Mouse (Mus musculus) small intestine, adult 2 months (tissue): ENCODE data around the gene Otop3. TPM values are rescaled to one million over a fixed set of nuclear protein-coding genes. Genes with fewer than 3 reads are reported as not detected.

Experiments
- H3K27ac ChIP-seq: fragments of 200-500 bp; 2 replicates; pipeline ENCODE4 v1.5.1; 2012; ENCODE audit warnings: low read depth, low read length, control low read depth, inconsistent platforms; ENCODE audit not compliant: insufficient read depth
- H3K27me3 ChIP-seq: fragments of 200-500 bp; 2 replicates; pipeline ENCODE4 v1.6.1; 2012; ENCODE audit warnings: mild to moderate bottlenecking, moderate library complexity, low read length, inconsistent platforms; ENCODE audit not compliant: control insufficient read depth, insufficient read depth
- H3K36me3 ChIP-seq: fragments of 200-500 bp; 2 replicates; pipeline ENCODE4 v1.6.1; 2012; ENCODE audit warnings: mild to moderate bottlenecking, low read length, control low read depth, inconsistent platforms; ENCODE audit not compliant: control insufficient read depth, insufficient read depth
- H3K4me1 ChIP-seq: fragments of 200-500 bp; 2 replicates; pipeline ENCODE4 v1.6.1; 2012; ENCODE audit warnings: low read length, inconsistent platforms, mixed read lengths; ENCODE audit not compliant: control insufficient read depth, insufficient read depth, insufficient read length
- H3K4me3 ChIP-seq: fragments of 200-500 bp; 2 replicates; pipeline ENCODE4 v1.5.1; 2012; ENCODE audit warnings: low read depth, mild to moderate bottlenecking, control low read depth, inconsistent platforms, low read length, moderate library complexity
- CTCF ChIP-seq: fragments of 200-500 bp; IDR thresholded peaks from 2 replicates; pipeline ENCODE4 v1.5.1; 2012; ENCODE audit warnings: low read depth, mild to moderate bottlenecking, control low read depth, inconsistent platforms, low read length, moderate library complexity, mixed read lengths; ENCODE audit not compliant: insufficient replicate concordance, insufficient read length; ENCODE audit errors: extremely low read depth
- POLR2A ChIP-seq: fragments of 200-500 bp; IDR thresholded peaks from 2 replicates; pipeline ENCODE4 v1.6.1; 2012; ENCODE audit warnings: low read depth, mild to moderate bottlenecking, control low read depth, inconsistent platforms, low read length, moderate library complexity
- WGBS: fragments of 180-500 bp; shearing (Covaris S2); methylation state at CpG from one replicate; pipeline ENCODE4 v1.1.7; 2018; 5-methylcytosine and 5-hydroxymethylcytosine counted together
- polyA plus RNA-seq: library from polyadenylated mRNA; depleted of rRNA; stranded (reverse); fragments of >200 nt; gene quantifications from 2 replicates; pipeline ENCODE4 v1.2.3, GENCODE M21; 2012

The Otop3 gene
- polyA plus RNA-seq, 1 experiment: 0.61 TPM

DNA sequence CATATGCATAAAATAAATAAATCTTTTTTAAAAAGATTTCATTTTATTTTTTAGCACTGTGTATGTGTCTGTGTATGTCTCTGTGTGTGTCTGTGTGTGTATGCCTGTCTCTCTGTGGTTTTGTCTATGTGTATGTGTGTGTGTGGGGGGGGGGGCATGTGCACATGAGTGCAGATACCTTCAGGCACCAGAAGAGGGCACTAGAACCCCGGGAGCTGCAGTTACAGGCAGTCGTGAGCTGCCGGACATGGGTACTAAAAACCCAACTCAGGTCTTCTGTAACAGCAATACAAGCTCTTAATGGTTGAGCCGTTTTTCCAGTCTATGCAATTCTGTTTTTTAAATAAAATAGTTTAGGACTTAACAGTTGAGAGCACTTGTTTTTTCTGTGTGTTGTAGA, 33.8 kb upstream of the Otop3 start:
- WGBS: 86% methylated on average over 4 of the region's 4 CpGs
- TF ChIP-seq CTCF (no peak; the same call in 1 of the 2 replicates), POLR2A (no peak)
- no peaks in the 10 kb centered on the region for H3K27me3 ChIP-seq
- H3K4me1 ChIP-seq: peaks cover 6% of the 10 kb centered on the region
- no peak overlapping the region for H3K4me3 ChIP-seq
- H3K36me3 ChIP-seq: no peaks in the 10 kb centered on the region
- no peak overlapping the region for H3K27ac ChIP-seq

DNA sequence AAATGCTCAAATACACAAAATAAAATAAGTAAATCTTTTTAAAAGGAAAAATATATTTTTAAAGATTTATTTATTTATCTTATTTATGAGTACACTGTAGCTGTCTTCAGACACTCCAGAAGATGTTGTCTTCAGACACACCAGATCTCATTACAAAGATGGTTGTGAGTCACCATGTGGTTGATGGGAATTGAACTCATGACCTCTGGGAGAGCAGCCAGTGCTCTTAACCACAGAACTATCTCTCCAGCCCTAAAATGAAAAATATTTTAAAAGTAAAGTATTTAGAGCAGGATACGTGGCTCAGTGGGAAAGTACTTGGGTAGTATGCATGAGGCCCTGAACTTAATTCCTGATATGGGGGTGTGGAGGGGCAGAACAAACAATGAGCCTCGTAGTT, 33.2 kb upstream of the Otop3 start:
- WGBS: 70% methylated on average over 2 of the region's 2 CpGs
- H3K4me1 ChIP-seq: peaks cover 6% of the 10 kb centered on the region
- no peaks in the 10 kb centered on the region for H3K27me3 ChIP-seq

DNA sequence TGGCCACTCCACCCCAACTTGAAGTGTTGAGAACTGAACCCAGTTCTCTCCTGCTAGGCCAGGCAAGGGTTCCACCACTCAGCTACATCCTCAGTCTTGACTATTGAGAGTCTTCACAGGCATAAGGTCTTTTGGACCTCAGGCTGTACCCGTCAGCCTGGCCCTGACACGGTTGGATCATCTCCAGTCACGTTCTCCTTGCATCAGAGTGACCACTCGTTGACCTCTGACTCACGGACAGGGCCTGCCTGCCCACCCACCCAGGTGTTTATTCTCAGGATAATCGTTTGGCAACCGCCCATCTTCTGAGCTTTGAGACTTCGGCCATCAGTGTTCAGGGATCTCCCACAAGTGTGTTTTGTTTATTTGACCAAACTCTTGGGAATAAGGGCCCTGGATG, 31.4 kb upstream of the Otop3 start:
- Histone ChIP-seq H3K27me3 (no peaks in the 10 kb centered on the region), H3K4me3 (no peak overlapping the region), H3K4me1 (no peaks in the 10 kb centered on the region), H3K36me3 (no peaks in the 10 kb centered on the region), H3K27ac (no peak overlapping the region)
- no peak for TF ChIP-seq POLR2A
- TF ChIP-seq CTCF: no peak
- 43% methylated on average over 8 of the region's 8 CpGs for WGBS

More for the DNA sequence above, 33.2 kb upstream of the Otop3 start:
- H3K27ac ChIP-seq: no peak overlapping the region
- H3K4me3 ChIP-seq: no peak overlapping the region
- no peak for TF ChIP-seq POLR2A
- H3K36me3 ChIP-seq: no peaks in the 10 kb centered on the region

DNA sequence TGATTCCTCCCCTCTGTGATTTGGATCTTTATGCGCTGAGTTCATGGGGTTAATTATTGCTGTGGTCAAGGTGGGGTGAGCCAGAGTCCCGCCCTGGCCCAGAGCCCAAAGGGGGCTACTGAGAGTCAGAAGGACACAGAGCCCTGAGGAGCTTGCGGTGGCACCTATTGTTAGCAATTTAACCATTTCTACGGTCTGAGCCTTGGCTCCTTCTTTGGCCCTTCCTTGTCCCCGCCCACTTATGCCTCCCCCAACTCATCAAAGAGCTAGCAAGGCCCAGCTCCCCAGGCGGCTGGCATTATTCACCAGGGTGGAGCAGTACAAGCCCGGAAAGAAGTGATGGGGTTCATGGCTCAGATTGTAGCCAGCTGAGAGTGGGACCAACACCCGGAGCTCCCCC, 27.7 kb upstream of the Otop3 start, which contains the start of gene Otop2:
Otop2 (plus strand) TSS at position 301 of the 400 bp plus-strand sequence.
- WGBS: 43% methylated on average over 8 of the region's 8 CpGs
- H3K4me1 ChIP-seq: no peaks in the 10 kb centered on the region
- no peaks in the 10 kb centered on the region for H3K27me3 ChIP-seq
- H3K36me3 ChIP-seq: no peaks in the 10 kb centered on the region
- no peak within 1 kb of the TSS for H3K4me3 ChIP-seq
- TF ChIP-seq CTCF (no peak), POLR2A (no peak)
- H3K27ac ChIP-seq: no peak within 1 kb of the TSS

DNA sequence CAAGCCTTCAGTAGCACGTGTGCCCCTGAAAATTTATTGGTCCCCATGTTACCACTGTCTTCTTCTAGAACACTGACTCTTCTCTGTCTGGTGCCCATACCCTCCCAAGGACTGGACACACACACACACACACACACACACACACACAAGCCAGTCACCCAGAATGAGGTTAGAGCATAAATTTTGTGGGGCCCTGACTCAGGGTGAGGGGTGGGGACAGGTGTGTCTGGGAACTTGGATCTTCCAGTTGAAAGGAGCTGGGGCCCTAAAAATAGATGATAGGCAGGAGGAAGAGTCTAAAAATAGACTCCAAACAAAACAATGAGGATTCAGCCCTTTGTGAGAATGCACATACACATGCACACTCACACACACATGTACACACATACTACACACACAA, 25.8 kb upstream of the Otop3 start:
- TF ChIP-seq POLR2A (no peak), CTCF (no peak)
- no peaks in the 10 kb centered on the region for H3K4me1 ChIP-seq
- H3K4me3 ChIP-seq: no peak overlapping the region
- H3K36me3 ChIP-seq: no peaks in the 10 kb centered on the region
- 42% methylated on average over 1 of the region's 1 CpGs for WGBS
- no peak overlapping the region for H3K27ac ChIP-seq
- peaks cover 4% of the 10 kb centered on the region; the same call in 1 of the 2 replicates for H3K27me3 ChIP-seq

DNA sequence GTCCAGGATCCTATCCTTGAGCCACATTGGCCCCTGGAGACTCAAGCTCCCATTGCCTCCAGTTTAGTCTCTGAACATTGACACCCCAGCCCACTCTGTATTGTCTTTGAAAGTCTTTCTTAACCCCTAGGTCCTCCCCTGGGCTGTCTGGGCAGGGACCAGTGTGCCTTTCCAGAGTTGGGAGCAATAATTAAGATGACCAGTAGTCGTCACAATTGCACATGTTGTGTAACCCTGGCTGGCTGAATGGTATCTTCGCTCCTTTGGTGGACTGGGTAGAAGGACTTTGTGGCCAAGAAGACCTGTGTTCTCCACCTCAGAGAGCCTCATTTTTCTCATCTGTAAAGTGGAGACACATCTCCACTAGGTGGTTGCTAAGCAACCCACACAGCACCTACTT, 20.3 kb upstream of the Otop3 start:
- H3K4me3 ChIP-seq: no peak overlapping the region
- TF ChIP-seq CTCF: no peak
- no peak for TF ChIP-seq POLR2A
- H3K27me3 ChIP-seq: peaks cover 44% of the 10 kb centered on the region
- 18% methylated on average over 2 of the region's 2 CpGs for WGBS
- no peaks in the 10 kb centered on the region for H3K36me3 ChIP-seq
- no peak overlapping the region for H3K27ac ChIP-seq
- no peaks in the 10 kb centered on the region for H3K4me1 ChIP-seq

DNA sequence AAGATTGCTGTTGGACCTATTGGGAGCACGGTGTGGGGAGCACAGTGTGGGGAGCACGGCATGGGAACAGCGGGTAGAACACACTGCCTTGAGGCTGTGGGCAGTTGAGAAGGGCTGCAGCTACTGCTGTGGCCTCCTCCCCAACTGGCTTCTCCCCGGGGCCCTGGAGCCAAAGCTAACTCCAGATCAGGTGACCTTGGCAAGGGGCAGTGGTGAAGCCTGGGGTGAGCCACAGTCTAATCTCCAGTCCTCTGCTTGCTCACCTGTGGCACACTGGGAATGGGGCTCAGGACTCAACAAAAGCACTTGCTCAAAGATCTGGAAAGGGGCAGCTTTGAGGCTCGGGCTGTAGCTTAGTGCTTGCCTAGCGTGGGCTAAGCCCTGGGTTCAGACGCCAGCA, 17.3 kb upstream of the Otop3 start:
- no peak overlapping the region for H3K4me3 ChIP-seq
- peaks cover 67% of the 10 kb centered on the region for H3K27me3 ChIP-seq
- WGBS: 62% methylated on average over 7 of the region's 7 CpGs
- H3K36me3 ChIP-seq: no peaks in the 10 kb centered on the region
- TF ChIP-seq POLR2A (no peak), CTCF (no peak)
- H3K27ac ChIP-seq: no peak overlapping the region
- no peaks in the 10 kb centered on the region; the same call in 1 of the 2 replicates for H3K4me1 ChIP-seq
